Mouse (Mus musculus) midbrain, embryonic 14.5 days (tissue): ENCODE results near the gene Phgr1. TPM values are rescaled to one million over a fixed set of nuclear protein-coding genes. Genes with fewer than 3 reads are reported as not detected.
A peak's percentile ranks its signal among the peaks of the same experiment; 100 is the strongest.

Experiments used
- ATAC-seq: fragments of 200-750 bp; cut with Nextera tagmentation; 2 replicates; pipeline ENCODE4 v1.8.0; 2017; ENCODE audit warnings: moderate number of reproducible peaks, moderate library complexity; ENCODE audit not compliant: low FRiP score, low TSS enrichment
- DNase-seq: peaks from one replicate; pipeline ENCODE4 v3.0.0-alpha.2; 2015
- H3K27ac ChIP-seq: fragments of 300-500 bp; sonication (generic); replicated peaks from 2 replicates; pipeline ENCODE4 v1.5.1; 2014; ENCODE audit warnings: mild to moderate bottlenecking, low read depth, low read length, moderate library complexity
- H3K27me3 ChIP-seq: fragments of 300-500 bp; sonication (generic); 2 replicates; pipeline ENCODE4 v1.6.1; 2014; ENCODE audit warnings: low read length, control low read depth, mixed read lengths; ENCODE audit not compliant: control insufficient read depth, insufficient read depth
- H3K36me3 ChIP-seq: fragments of 300-500 bp; sonication (generic); 2 replicates; pipeline ENCODE4 v1.6.1; 2014; ENCODE audit warnings: low read length, control low read depth; ENCODE audit not compliant: control insufficient read depth, insufficient read depth
- H3K4me1 ChIP-seq: fragments of 300-500 bp; sonication (generic); 2 replicates; pipeline ENCODE4 v1.6.1; 2014; ENCODE audit warnings: mild to moderate bottlenecking, antibody characterized with exemption, low read length, control low read depth; ENCODE audit not compliant: control insufficient read depth, insufficient read depth
- H3K4me2 ChIP-seq: fragments of 300-500 bp; sonication (generic); 2 replicates; pipeline ENCODE4 v1.6.1; 2014; ENCODE audit warnings: mild to moderate bottlenecking, low read length, moderate library complexity
- H3K4me3 ChIP-seq: fragments of 300-500 bp; sonication (generic); replicated peaks from 2 replicates; pipeline ENCODE4 v1.5.1; 2014; ENCODE audit warnings: low read depth, low read length
- H3K9ac ChIP-seq: fragments of 300-500 bp; sonication (generic); replicated peaks from 2 replicates; pipeline ENCODE4 v1.6.1; 2014; ENCODE audit warnings: mild to moderate bottlenecking, low read length, moderate library complexity
- H3K9me3 ChIP-seq: fragments of 300-500 bp; sonication (generic); 2 replicates; pipeline ENCODE4 v1.6.1; 2016; ENCODE audit warnings: low read length, control low read depth, mixed read lengths; ENCODE audit not compliant: control insufficient read depth
- WGBS: fragments of 180-500 bp; shearing (Covaris S2); extraction: QIAGEN DNeasy Blood & Tissue Kit; methylation state at CpG from one replicate; pipeline ENCODE4 v1.1.7; 2014; 5-methylcytosine and 5-hydroxymethylcytosine counted together
- polyA plus RNA-seq: library from polyadenylated mRNA; unstranded; fragments of >200 nt; fragmentation: Nextera tagmentation; extraction: Ambion mirVana; gene quantifications from 2 replicates; pipeline ENCODE4 v1.2.1, GENCODE M21; 2014

Gene Phgr1
- polyA plus RNA-seq, 1 experiment from 2014 or later = not detected

GRCm38 (mm10) chr2:118790551-118791525 is 18.3 kb downstream of the Phgr1 start:
- Histone ChIP-seq H3K4me2 (peak overlapping the region; percentile 6; the same call in 1 of the 2 replicates), H3K9me3 (no peaks in the 10 kb centered on the region), H3K36me3 (peaks cover 63% of the 10 kb centered on the region), H3K4me3 (no peak overlapping the region), H3K27ac (no peak overlapping the region), H3K4me1 (no peaks in the 10 kb centered on the region), H3K27me3 (no peaks in the 10 kb centered on the region), H3K9ac (no peak overlapping the region)
- ATAC-seq = 0 out of 2 replicates have a peak, but pooled peaks have one; percentile 32
- 24% methylated on average over 44 of the region's 44 CpGs for WGBS
- DNase-seq = peak; percentile 70

GRCm38 (mm10) chr2:118791591-118792258 is 19.2 kb downstream of the Phgr1 start:
- H3K4me3 ChIP-seq = no peak overlapping the region
- H3K27me3 ChIP-seq = no peaks in the 10 kb centered on the region
- H3K36me3 ChIP-seq = peaks cover 54% of the 10 kb centered on the region
- no peak overlapping the region for H3K27ac ChIP-seq
- DNase-seq = no peak
- no peak overlapping the region for H3K9ac ChIP-seq
- no peaks in the 10 kb centered on the region for H3K9me3 ChIP-seq
- ATAC-seq = no peak
- H3K4me1 ChIP-seq = no peaks in the 10 kb centered on the region
- H3K4me2 ChIP-seq = no peak overlapping the region
- whole genome bisulfite sequencing = 96% methylated on average over 26 of the region's 26 CpGs

DNA sequence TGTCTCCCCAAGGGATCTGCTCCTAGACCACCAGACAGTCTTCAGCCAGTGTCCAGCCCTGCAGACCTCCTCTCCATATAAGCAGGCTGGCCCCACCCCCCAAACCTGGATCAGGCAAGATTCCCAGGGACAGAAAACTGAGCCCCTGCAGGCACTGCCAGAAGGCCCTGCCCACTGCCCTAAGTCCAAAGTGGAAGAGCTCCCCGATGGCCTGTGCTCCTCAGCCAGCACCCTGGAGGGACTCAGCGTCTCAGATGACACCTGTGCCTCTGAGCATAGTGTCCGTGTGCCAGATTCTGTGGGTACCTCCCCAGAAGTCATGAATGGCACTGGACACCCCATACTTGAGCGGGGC is 19.7 kb downstream of the Phgr1 start:
- ATAC-seq (no peak), DNase-seq (no peak)

GRCm38 (mm10) chr2:118793636-118794035 is 21.1 kb downstream of the Phgr1 start:
- ATAC-seq (no peak), DNase-seq (no peak)
- peaks cover 41% of the 10 kb centered on the region for H3K36me3 ChIP-seq
- no peak overlapping the region for H3K4me2 ChIP-seq
- no peaks in the 10 kb centered on the region for H3K9me3 ChIP-seq
- H3K27ac ChIP-seq = no peak overlapping the region
- H3K4me3 ChIP-seq = no peak overlapping the region
- no peaks in the 10 kb centered on the region for H3K4me1 ChIP-seq
- H3K27me3 ChIP-seq = no peaks in the 10 kb centered on the region
- H3K9ac ChIP-seq = no peak overlapping the region
- WGBS = 93% methylated on average over 4 of the region's 4 CpGs

More for the DNA sequence above, 19.7 kb downstream of the Phgr1 start:
- Histone ChIP-seq H3K4me3 (no peak overlapping the region), H3K27ac (no peak overlapping the region), H3K4me2 (no peak overlapping the region), H3K27me3 (no peaks in the 10 kb centered on the region), H3K9ac (no peak overlapping the region), H3K9me3 (no peaks in the 10 kb centered on the region), H3K4me1 (no peaks in the 10 kb centered on the region), H3K36me3 (peaks cover 49% of the 10 kb centered on the region)
- 82% methylated on average over 4 of the region's 4 CpGs for WGBS

DNA sequence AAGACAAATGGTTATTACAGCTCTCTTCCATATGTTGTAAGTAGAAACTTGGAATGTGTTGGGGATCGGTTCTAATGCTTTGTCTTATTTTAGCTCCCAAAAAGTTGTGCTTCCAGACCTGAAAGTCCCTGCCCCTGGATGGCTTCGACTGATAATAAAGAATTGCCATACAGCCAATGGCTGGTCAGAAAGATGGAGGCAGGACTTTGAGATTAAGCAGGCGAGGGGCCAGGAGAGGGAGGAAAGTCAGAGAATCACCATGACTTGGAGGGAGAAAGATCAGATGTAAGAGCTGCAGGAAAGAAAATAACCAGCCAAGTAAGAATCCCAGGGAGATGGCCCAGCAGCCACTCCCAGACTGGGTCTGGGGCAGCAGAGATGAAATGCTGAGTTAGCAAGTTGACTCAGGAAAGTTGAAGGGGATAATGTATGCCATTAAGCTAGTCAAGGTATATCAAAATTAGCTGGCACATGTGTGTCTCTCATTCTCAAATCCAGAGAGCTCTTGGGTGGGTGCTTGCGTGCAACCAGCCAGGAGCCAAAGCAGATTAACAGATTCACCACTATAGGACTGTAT is 30.1 kb downstream of the Phgr1 start:
- H3K4me1 ChIP-seq = no peaks in the 10 kb centered on the region
- no peaks in the 10 kb centered on the region for H3K9me3 ChIP-seq
- H3K27ac ChIP-seq = no peak overlapping the region
- DNase-seq (no peak), ATAC-seq (no peak)
- no peaks in the 10 kb centered on the region for H3K36me3 ChIP-seq
- WGBS = 74% methylated on average over 4 of the region's 4 CpGs
- no peak overlapping the region for H3K4me3 ChIP-seq
- H3K4me2 ChIP-seq = no peak overlapping the region
- H3K27me3 ChIP-seq = no peaks in the 10 kb centered on the region
- no peak overlapping the region for H3K9ac ChIP-seq

- no peaks in the 10 kb centered on the region for H3K27me3 ChIP-seq
- DNase-seq (no peak), ATAC-seq (no peak)
- no peaks in the 10 kb centered on the region for H3K4me1 ChIP-seq
- H3K9me3 ChIP-seq = no peaks in the 10 kb centered on the region
- H3K27ac ChIP-seq = no peak overlapping the region
- H3K36me3 ChIP-seq = no peaks in the 10 kb centered on the region
- H3K4me2 ChIP-seq = no peak overlapping the region
- WGBS = 72% methylated on average over 2 of the region's 2 CpGs
- H3K4me3 ChIP-seq = no peak overlapping the region
- no peak overlapping the region for H3K9ac ChIP-seq
Observed at GRCm38 (mm10) chr2:118804474-118804873, 31.9 kb downstream of the Phgr1 start.

DNA sequence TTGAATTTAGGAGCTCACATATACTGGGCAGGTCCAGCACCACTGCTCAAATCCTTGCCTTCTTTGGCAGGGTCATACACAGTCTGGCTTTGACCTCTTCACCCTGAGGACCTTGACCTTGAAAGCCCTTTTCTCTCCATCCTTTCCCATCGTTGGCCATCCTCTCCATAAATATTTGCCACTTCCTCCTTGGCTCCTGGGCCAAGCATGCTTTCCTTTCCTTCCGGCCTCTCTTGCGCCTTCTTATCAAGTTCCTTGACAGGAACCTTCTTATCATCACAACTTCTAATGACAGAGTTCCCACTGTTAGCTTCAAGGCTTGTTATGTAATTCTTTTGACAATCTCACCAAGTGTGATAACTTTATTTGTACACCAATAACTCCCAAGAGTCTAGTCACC is 32.6 kb downstream of the Phgr1 start:
- DNase-seq (no peak), ATAC-seq (no peak)
- Histone ChIP-seq H3K4me2 (no peak overlapping the region), H3K36me3 (no peaks in the 10 kb centered on the region), H3K4me3 (no peak overlapping the region), H3K27me3 (no peaks in the 10 kb centered on the region), H3K9ac (no peak overlapping the region), H3K9me3 (no peaks in the 10 kb centered on the region), H3K27ac (no peak overlapping the region), H3K4me1 (no peaks in the 10 kb centered on the region)
- WGBS = 83% methylated on average over 3 of the region's 3 CpGs

DNA sequence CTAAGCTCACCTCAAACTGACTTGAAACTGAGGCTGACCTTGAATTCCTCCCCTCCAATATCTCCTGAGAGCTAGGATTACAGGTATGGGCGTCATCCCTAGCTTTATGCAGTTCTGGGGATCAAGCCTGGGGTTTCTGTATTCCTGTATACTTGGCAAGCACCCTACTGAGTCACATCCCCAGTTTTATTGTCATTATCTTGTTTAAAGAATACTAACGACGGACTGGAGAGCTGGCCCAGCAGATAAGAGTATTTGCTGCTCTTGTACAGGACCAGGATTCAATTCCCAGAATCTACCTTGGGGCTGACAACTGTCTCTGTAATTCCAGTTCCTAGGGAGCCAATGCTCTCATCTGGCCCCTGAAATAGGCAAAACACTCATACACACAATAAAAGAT is 33.2 kb downstream of the Phgr1 start:
- Histone ChIP-seq H3K9me3 (no peaks in the 10 kb centered on the region), H3K4me3 (no peak overlapping the region), H3K9ac (no peak overlapping the region), H3K27me3 (no peaks in the 10 kb centered on the region), H3K27ac (no peak overlapping the region), H3K4me2 (no peak overlapping the region), H3K4me1 (no peaks in the 10 kb centered on the region), H3K36me3 (no peaks in the 10 kb centered on the region)
- DNase-seq = no peak
- 48% methylated on average over 3 of the region's 3 CpGs for WGBS
- no peak for ATAC-seq
